Mouse (Mus musculus) testis, postnatal 14 days (tissue): ENCODE measurements around the gene Pdcd1lg2.

Source experiments
- DNase-seq: peaks from one replicate; pipeline ENCODE4 v3.0.0; 2021; ENCODE audit warnings: low spot score

Pdcd1lg2 gene

DNA sequence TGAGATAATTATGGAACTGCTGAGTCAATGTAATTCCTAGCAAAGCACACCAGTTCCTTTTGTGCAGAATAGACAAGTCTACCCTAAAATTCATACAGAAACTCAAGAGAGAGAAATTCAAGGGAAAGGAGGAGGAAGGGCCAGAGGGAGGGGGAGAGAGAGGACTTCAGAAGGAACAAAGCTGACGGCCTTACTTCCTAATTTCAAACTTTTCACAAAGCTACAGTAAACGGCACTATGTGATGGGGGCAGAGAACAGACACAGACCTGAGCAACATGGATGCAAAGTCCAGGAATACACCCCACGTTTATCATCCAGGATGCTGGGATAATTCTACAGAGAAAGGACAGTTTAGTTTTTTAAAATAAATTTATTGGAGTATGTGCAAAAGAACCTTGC, 8.8 kb downstream of the Pdcd1lg2 start:
- DNase-seq: no peak

GRCm38 (mm10) chr19:29419946-29420345, 9.2 kb downstream of the Pdcd1lg2 start:
- DNase-seq: no peak

- DNase-seq: no peak
Measured at GRCm38 (mm10) chr19:29420397-29420796, 9.7 kb downstream of the Pdcd1lg2 start.

DNA sequence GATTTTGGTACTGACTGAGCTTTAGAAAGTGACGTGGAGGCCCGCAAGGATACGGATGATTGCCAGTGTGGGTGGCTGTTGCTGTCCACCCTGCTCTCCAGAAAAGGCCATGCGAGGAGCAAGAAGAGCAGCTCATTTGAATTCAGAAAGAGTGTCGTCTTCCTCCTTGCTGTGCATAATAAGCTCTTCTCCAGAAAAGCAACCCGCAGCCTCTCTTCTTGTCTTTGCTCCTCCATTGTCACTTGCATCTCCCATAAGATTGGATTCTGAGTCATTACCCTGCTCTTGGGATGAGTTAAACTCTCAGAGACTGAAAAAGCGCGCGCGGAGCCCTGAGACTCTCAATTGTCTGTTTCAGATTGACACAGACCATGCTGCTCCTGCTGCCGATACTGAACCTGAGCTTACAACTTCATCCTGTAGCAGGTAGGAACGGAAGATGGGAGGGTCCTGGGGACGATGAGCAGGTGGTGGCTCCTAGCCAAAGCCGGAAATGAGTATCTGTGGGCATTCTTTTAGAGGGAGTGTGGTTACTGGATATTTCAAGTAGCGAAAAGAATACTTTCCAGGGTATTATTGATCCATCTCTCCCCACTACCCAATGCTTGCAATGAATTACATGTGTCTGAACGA, 11.4 kb downstream of the Pdcd1lg2 start:
- DNase-seq: no peak

DNA sequence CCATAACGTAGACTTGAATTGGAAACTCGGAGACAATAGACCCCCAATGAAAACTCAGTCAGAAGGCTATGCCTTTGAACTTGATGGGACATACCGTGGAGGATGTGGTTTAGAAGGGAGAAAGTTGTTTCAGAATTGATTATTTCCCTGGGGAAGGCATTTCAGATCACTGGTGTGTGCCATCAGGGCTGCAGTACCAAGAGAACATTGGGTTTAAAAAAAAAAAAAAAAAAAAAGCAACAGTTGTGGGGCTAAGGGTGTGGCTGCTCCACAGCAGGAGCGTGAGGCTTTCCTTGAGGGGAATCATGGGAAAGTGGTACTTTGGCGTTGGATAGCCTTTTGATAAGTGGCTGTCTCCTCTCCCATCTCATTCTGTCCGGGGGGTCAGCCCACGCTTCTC, 12.1 kb downstream of the Pdcd1lg2 start:
- DNase-seq: no peak

GRCm38 (mm10) chr19:29430516-29430915, 19.8 kb downstream of the Pdcd1lg2 start:
- no peak for DNase-seq

DNA sequence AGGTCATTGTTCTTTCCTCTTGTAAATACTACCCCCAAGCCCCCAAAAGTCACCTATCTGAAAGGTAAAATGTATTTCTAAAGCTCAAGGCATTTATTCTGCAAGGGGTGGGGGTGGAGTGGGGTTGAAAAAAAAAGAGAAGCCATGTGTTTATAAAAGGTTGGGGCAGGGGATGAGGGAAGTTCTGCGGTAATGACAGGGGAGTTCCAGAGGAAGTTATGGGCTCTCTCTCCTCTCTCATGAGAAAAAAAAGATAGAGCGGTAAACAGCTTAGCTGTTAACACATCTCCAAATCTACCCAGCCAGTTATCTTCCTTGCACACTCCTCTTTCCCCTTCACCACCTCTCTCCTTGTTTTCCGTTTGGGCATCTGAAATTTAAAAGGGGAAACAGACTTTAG, 20.2 kb downstream of the Pdcd1lg2 start:
- no peak for DNase-seq

- DNase-seq: no peak
Measured at GRCm38 (mm10) chr19:29436793-29437479, 26.2 kb downstream of the Pdcd1lg2 start.

DNA sequence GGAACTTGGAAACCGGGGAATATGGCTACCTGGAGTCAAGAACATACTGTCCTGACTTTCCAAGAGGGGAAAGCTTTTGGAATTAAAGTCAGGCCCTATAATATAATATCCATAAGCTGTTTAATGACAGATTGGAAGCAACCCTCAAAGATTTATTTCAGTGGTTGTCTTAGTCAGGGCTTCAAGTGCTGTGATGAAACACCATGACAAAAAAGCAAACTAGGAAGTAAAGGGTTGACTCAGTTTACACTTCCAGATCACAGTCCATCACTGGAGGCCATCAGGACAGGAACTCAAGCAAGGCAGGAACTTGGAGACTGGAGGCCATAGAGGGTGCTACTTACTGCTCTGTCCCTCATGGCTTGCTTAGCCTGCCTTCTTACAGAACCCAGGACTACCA, 27.1 kb downstream of the Pdcd1lg2 start:
- no peak for DNase-seq

- no peak for DNase-seq
Measured at GRCm38 (mm10) chr19:29439242-29439641, 28.5 kb downstream of the Pdcd1lg2 start.

GRCm38 (mm10) chr19:29442492-29442891, 31.8 kb downstream of the Pdcd1lg2 start:
- DNase-seq: no peak

- no peak for DNase-seq
Measured at GRCm38 (mm10) chr19:29444364-29444763, 33.6 kb downstream of the Pdcd1lg2 start.

GRCm38 (mm10) chr19:29448373-29448772, 37.7 kb downstream of the Pdcd1lg2 start:
- DNase-seq: no peak

- no peak for DNase-seq
Measured at GRCm38 (mm10) chr19:29450376-29450775, 39.7 kb downstream of the Pdcd1lg2 start.

GRCm38 (mm10) chr19:29454141-29454601, 43.5 kb downstream of the Pdcd1lg2 start:
- DNase-seq: no peak

DNA sequence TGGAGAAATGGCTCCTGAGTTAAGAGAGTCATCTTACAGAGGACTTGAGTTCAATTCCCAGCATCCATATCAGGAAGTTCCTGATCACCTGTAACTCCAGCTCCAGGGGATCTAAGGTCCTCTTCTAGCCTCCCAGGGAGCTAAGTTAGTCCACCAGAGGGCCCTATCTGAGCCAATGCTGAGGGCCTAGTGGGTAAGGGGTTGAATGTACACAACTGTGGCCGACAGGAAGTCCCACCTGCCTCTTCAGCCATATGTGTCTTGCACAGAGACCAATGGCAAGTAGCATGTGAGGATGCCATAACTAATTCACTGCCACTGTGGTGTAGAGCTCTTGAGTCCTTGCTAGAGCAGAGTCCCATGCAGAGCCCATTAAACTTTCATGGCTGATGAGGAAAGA, 44.4 kb downstream of the Pdcd1lg2 start:
- no peak for DNase-seq

- no peak for DNase-seq
Measured at GRCm38 (mm10) chr19:29457982-29458381, 47.3 kb downstream of the Pdcd1lg2 start.

DNA sequence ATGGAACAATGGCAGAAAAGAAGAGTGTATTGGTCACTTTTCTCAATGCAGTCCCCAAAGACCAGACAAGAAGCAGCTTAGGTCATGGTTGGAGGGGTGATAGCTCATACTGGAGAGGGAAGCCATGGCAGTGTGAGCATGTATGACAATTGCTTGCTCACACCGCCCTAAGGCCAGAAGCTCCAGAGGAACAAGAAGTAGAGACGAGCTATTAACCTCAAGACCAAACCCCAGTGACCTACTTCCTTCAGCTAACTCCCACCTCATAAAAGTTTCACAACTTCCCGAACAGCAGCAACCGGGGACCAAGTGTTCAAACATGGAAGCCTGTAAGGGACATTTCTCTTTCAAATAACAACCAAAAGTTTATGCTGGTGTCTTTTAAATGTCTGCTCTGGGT, 51.7 kb downstream of the Pdcd1lg2 start:
- DNase-seq: no peak

GRCm38 (mm10) chr19:29463645-29464395, 53.1 kb downstream of the Pdcd1lg2 start:
- DNase-seq: no peak

- no peak for DNase-seq
Measured at GRCm38 (mm10) chr19:29466819-29467218, 56.1 kb downstream of the Pdcd1lg2 start.

GRCm38 (mm10) chr19:29468941-29469685, 58.4 kb downstream of the Pdcd1lg2 start:
- no peak for DNase-seq

GRCm38 (mm10) chr19:29469686-29470254, 59.1 kb downstream of the Pdcd1lg2 start:
- no peak for DNase-seq
